Mouse (Mus musculus) spleen, embryonic (tissue): ENCODE results near the gene Enho.

ENCODE experiments used
- CTCF ChIA-PET: fragments of 350-600 bp; sonication (Branson Sonifier 250); formaldehyde crosslinking; loops from one replicate; lab custom pipeline; 2022; lab: Charles Lee

The Enho gene

GRCm38 (mm10) chr4:41663614-41664013 lies 23.5 kb upstream of the Enho start:
- CTCF ChIA-PET = no interaction called here

DNA sequence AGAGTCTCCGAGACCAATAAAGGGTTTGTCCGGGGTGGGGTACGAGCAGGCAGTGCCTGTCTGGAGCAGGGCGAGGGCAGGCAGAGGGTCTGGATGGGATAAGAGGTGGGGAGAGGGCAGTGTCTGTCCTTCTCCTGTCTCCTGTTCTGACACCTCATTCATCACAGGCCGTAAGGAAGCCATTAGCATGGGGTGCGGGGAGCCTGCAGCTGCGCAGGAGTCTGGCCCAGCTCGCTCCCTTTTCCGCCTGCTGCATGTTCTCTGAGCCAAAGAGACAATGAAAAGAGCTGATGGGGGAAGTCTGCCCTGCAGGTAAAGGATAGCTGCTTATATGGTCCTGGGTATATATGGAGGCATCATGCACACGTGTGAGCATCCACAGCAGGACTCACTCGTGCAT lies 22.6 kb upstream of the Enho start:
- CTCF ChIA-PET = no interaction called here

DNA sequence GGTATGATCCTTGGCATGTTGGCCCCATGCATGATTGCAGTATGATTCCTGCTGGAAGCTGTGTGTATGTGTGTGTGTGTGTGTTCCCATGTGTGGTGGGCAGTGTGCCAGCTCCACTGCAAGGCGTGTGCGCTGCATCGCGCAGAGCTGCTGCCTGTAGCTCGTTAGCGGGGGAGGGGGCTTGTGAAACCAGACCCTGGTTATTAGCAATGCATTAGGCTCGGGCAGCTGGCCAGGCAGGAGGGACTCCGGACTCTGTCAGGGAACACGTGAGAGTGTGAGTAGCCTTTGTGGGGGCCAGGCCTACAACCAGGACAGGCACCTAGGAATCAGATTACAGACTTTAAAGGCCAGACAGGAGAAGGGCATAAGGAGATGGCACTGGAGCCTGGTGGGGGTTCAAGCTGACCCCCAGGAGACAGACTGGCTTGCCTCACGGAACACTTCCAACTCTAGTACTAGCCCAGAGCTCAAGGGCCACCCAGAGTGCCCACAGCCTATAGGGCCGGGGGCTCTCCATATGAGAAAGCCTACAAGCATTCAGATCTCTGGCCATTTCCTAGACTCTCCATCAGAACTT lies 20.8 kb upstream of the Enho start:
- CTCF ChIA-PET = no interaction called here

DNA sequence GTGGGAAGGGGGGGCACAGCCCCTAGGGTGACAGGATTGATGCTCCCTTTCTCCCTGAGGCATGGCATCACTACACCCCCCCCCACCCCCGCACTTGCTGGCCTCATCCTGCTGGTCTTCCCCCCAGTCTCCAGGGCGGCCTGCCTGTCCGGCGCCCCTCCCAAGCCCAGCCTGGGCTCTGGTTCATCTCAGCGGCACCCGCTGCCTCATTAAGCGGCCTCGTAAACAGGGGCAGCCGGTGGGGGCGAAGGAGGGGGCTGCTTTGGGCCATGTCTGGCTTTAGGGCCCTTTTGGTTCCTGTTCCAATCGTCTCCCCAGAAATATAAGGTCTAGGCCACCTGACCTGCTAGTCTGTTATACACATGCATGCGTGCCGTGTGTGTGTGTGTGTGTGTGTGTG lies 19.4 kb upstream of the Enho start:
- CTCF ChIA-PET = no interaction called here

- CTCF ChIA-PET = no interaction called here
These were observed 18.7 kb upstream of the Enho start for GRCm38 (mm10) chr4:41658566-41659384.

GRCm38 (mm10) chr4:41655525-41655924 lies 15.4 kb upstream of the Enho start:
- CTCF ChIA-PET = no interaction called here

GRCm38 (mm10) chr4:41654217-41654616 lies 14.1 kb upstream of the Enho start:
- CTCF ChIA-PET = no interaction called here

DNA sequence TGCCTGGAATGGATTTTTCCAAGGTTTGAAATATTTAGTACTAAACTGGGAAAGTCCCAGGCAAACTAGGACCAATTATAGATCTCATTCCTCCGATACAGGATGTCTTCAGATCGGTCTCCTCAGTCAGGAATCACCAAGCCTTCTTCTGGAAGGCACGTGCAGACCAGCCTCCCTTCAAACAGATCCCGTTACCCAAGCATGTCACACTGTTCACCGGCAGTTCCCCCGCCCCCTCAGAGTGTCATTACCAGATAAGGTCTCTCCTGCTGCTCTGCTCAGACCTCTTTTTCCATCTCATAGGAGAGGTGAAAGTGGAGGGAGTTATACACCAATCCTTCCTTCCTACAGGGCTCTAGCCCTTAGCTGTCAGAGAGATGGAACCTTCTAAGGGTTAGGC lies 13.6 kb upstream of the Enho start:
- CTCF ChIA-PET = no interaction called here

GRCm38 (mm10) chr4:41653296-41653695 lies 13.2 kb upstream of the Enho start:
- CTCF ChIA-PET = interaction anchor here (0.6 kb wide), 1 partner anchor 16 kb away, joined by 3 read pairs; no protein-coding TSS in a partner anchor

DNA sequence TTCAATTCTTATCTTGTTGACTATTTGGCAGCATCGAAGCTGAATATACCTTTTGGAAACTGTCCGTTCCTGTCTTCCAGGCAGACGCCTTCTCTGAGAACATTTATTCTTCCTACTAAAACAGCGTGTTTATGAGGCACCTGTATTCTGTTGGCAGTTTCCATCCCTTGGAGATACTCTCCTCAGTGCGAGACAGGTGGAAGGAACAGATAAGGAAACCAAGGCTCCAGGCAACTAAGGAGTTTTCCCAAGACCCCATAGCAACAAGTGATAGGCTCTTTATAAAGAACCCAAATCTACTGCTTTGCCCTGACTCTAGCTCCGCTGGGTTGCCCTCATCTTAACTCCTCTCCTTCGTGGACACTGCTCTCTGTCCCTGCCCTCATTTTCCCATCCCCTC lies 8.5 kb upstream of the Enho start:
- CTCF ChIA-PET = no interaction called here

DNA sequence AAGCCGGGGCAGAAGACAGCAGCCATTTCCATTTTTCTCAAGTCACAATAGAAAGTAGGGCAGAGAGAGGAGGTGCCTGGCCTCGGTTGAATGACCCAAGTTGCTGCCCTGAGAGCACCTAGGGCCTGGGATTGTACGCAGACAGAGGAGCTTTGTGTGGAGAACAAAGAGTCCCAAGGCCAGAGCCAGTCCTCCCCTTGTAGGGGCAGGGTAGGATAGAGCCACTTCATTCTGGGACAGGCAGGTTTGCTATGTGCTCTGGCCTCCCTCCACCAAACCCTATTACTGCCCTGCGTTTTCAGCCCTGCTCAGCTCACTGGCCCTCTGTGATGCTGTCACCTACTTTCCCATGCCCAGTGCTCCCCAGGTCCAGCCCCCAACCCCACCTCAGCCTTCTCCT lies 8.0 kb upstream of the Enho start:
- CTCF ChIA-PET = no interaction called here

DNA sequence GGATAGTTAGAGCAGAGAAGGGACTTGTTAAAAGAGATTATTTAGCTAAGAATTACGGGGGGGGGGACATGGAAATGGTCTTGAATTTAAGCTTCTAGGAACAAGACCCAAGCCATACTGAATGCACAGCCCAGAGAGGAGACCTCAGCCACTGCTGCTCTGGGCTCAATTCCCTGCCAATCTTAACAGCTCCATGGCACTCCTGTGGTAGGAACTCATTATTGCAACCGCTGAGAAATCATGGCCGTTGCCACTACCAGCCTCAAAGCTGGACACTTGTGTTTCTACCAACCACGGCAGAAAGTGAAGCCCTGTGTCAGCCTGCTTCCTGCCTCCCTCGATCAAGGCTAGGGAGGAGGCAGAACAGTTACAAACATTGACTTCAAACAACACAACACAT lies 5.4 kb upstream of the Enho start:
- CTCF ChIA-PET = no interaction called here

DNA sequence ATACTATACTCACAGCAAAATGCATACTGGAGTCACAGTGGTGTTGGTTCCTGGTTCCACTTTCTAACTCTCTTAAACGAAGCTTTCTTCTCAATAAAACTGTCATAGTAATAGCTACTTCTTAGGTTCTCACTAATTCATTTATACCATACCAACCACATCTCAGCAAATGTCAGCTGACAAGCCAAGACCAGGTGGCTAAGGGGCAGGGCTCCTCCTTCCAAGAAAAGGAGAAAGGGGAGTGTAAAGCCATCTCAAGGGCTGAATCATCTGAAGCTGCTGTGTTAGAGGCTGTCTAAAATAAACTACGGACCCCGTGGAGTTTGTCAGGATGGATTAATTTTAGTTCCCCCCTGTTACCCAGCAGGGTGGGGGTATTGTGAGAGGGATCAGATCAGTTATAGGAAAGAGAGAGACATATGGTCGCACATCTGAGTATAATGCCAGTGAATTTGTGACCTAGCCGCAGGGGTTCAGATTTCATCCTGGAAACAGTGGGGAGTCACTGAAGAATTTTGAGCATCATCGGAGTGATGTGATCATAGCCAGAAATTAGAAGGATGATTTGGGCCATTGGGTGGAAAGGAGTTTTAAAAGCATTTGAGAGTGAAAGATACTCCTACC lies 1.2 kb upstream of the Enho start:
- CTCF ChIA-PET = interaction anchor here (1.3 kb wide), 1 partner anchor 11 kb away, joined by 5 read pairs; no protein-coding TSS in a partner anchor

- CTCF ChIA-PET = no interaction called here
These were observed 796 bp downstream of the Enho start for GRCm38 (mm10) chr4:41639214-41639841.

- CTCF ChIA-PET = no interaction called here
These were observed 1.3 kb downstream of the Enho start for GRCm38 (mm10) chr4:41638828-41639213.

- CTCF ChIA-PET = no interaction called here
These were observed 1.9 kb downstream of the Enho start for GRCm38 (mm10) chr4:41638186-41638731.

DNA sequence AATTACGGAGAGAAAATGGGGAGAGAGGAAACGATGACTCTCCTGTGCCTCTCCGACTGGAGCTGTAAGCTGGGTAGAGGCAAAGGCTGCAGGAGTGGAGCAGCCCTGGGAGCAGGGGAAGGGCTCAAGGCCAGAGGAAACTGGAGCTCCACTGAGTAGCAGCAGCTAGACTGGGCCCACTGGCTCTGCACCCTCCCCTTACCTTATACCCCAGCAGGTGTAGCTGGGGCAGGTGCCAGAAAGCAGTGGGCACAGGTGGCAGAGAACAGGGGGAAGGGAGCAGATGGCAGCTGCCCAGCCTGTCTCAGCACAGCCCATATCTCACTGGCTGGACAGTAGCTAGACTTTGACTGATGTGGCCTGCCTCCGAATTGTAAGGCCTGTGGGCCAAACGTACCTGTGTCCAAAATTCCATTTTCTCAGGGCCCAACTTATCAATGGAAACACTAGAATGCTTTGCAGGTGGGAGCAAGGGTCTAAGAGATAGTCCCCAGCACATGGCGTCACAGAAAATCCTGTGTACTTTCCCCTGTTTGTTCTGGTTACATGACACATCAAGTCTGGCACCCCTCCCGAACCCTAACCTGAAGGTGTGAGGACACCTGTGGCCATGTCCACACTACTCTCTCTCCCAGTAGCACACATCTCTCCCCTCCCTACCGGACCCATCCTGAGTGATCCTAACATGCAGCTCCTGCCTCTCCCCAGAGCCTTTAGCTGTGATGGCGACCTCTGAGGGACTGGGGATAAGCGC lies 3.1 kb downstream of the Enho start:
- CTCF ChIA-PET = no interaction called here

DNA sequence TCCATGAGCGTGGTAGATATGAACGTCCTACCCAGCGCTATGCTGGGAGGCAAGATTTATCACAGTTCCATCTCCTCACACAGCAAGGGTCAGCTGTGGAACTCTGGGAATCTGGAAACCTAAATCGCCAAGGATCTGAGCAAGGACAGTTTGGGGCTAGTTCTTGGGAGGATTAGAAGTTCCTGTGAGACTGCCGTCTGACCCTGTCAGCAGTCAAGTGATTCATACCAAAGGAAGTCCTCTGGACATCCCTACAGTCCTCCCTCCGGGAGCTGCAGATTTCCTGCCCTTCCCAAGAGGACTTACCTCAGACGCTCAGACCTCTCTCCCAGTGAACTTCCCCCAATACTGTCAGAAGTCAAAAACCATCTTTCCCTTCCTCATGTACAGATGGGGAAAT lies 3.8 kb downstream of the Enho start:
- CTCF ChIA-PET = interaction anchor here (0.7 kb wide), 1 partner anchor 1045 kb away, joined by 5 read pairs; no protein-coding TSS in a partner anchor

GRCm38 (mm10) chr4:41635906-41636305 lies 4.2 kb downstream of the Enho start:
- CTCF ChIA-PET = interaction anchor here (0.7 kb wide), 1 partner anchor 1044 kb away, joined by 5 read pairs; no protein-coding TSS in a partner anchor

DNA sequence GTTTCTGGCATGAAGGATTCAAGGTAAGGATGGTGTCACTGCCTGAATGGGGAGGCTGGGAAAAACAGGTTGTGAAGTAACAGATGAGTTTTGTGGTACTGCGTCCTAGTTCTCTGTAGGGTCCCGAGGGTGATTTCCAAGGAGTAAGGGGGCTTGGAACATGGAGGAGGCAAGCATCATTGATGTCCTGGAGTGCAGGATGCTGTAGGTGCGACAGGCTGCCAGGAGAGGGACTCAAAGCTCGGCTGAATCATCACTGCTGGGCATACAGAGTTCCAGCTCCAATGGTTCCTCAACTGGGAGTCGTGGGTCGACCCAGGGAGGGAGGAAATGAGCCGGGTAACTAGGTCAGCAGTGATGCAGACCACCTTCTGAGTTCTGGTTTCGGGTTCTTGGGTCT lies 4.9 kb downstream of the Enho start:
- CTCF ChIA-PET = no interaction called here

DNA sequence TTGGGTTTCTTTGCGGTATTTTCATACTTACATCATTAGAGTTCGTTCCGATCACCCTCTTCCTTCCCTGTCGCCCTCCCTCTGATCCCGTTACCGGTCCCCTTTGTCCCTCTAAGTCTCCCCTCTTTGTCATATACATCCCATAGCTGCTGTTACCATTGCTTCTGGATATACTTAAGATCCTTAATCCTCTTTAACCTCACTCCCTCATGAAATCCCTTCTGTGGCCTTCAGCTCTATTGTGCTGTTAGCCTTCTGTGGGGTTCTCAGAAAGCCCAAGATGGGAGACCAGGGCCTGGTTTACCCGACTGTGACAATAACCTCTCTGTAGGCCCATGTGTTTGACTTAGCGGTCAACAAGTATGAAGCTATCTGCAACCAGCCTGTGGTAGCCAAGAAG lies 5.5 kb downstream of the Enho start:
- CTCF ChIA-PET = no interaction called here
